In genomic region chr15:17604402-17604801, GRCm38 (mm10) we compare ENCODE assay signal across 17 mouse cellular contexts.
DNase-seq lines count a peak whose midpoint lies in the region; ATAC-seq and TF ChIP-seq lines count a peak whose summit lies in the region.
"Had no signal": no experiment of that assay in that cellular context is flagged by ENCODE, and none has a peak within 500 bp of the region (broad histone marks: within the 10 kb centered on the region; RNA-seq: fewer than 3 reads in every experiment).

No protein-coding gene starts in this region.

- H3K9ac ChIP-seq in heart, adult 2 months (ENCODE audit: low read depth, low read length) = no peak overlapping the region
- H3K9ac ChIP-seq: heart, embryonic 15.5 days; hindbrain, embryonic 13.5 days; limb, embryonic 13.5 days; liver, embryonic 15.5 days had no signal

- TF ChIP-seq POLR2A in heart, adult 2 months (IDR thresholded peaks at IDR 0.05; ENCODE audit: insufficient read depth, low read depth, low read length) = no peak

- H3K4me1 ChIP-seq in heart, adult 2 months (ENCODE audit: control insufficient read depth, insufficient read depth, low read length) = no peaks in the 10 kb centered on the region
- H3K4me1 ChIP-seq: heart, embryonic 15.5 days; hindbrain, embryonic 13.5 days; limb, embryonic 13.5 days; liver, embryonic 15.5 days; midbrain, embryonic 10.5 days had no signal

- no peaks in the 10 kb centered on the region for H3K36me3 ChIP-seq in heart, adult 2 months (ENCODE audit: control insufficient read depth, insufficient read depth, low read length)
- H3K36me3 ChIP-seq: heart, embryonic 15.5 days; hindbrain, embryonic 13.5 days; limb, embryonic 13.5 days; liver, embryonic 15.5 days; midbrain, embryonic 10.5 days had no signal

- ATAC-seq in megakaryocyte-erythroid progenitor cell, adult 5-6 weeks (replicated peaks; ENCODE audit: low FRiP score, low TSS enrichment, poor library complexity, severe bottlenecking) = no peak
- ATAC-seq: CD4-positive, CD25-positive, alpha-beta regulatory T cell, adult 4 months; forebrain, embryonic 14.5 days had no signal

- TF ChIP-seq EP300 in heart, adult 2 months (IDR thresholded peaks at IDR 0.05; ENCODE audit: insufficient read depth, low read depth, low read length) = no peak

- no peak overlapping the region for H3K4me3 ChIP-seq in heart, adult 2 months
- H3K4me3 ChIP-seq: heart, embryonic 15.5 days; hindbrain, embryonic 13.5 days; limb, embryonic 13.5 days; liver, embryonic 15.5 days; midbrain, embryonic 10.5 days had no signal

- TF ChIP-seq CTCF in heart, adult 2 months (IDR thresholded peaks at IDR 0.05) = peak; percentile 29

- WGBS in heart, adult 2 months = 50% methylated on average over 1 of the region's 1 CpGs

- H3K27ac ChIP-seq in heart, adult 2 months = no peak overlapping the region
- H3K27ac ChIP-seq: heart, embryonic 15.5 days; hindbrain, embryonic 13.5 days; limb, embryonic 13.5 days; liver, embryonic 15.5 days; midbrain, embryonic 10.5 days had no signal

- intact Hi-C loops in heart, adult 2 months (cut with DNase I) = no loop called here
- intact Hi-C loops in heart, postnatal 10 days (cut with DNase I) = no loop called here

- H3K79me2 ChIP-seq in heart, adult 2 months (replicated peaks; ENCODE audit: control insufficient read depth, insufficient read depth, low read length) = no peaks in the 10 kb centered on the region

- DNase-seq in heart, adult 2 months = no peak
- no peak for DNase-seq in heart, postnatal 10 days
- DNase-seq in left cerebral cortex, adult 18-20 months (ENCODE audit: low spot score in 2 of 2) = peak; percentile 8
- DNase-seq in left cerebral cortex, adult 8-10 months (ENCODE audit: low spot score in 2 of 2) = no peak
- DNase-seq in testis, postnatal 10 days (ENCODE audit: low spot score) = peak; percentile 46
- DNase-seq in testis, postnatal 14 days (ENCODE audit: low spot score) = no peak
- DNase-seq in neural tube, embryonic 10.5 days (ENCODE audit: extremely low spot score, low spot score) = no peak
- DNase-seq: cerebellum, adult 18-20 months; kidney, adult 11 months had no signal

- no peaks in the 10 kb centered on the region for H3K27me3 ChIP-seq in heart, adult 2 months (ENCODE audit: control insufficient read depth, insufficient read depth, low read length)
- H3K27me3 ChIP-seq: heart, embryonic 15.5 days; hindbrain, embryonic 13.5 days; limb, embryonic 13.5 days; liver, embryonic 15.5 days had no signal

Comparison
In these comparisons a context has a peak if more than half of its experiments do, and no peak if none do; other contexts are left out.
1. DNase-seq: peak in left cerebral cortex, adult 18-20 months (2 of 2) and testis, postnatal 10 days (single experiment); none in heart, adult 2 months (0 of 2), heart, postnatal 10 days (0 of 2), left cerebral cortex, adult 8-10 months (0 of 2), testis, postnatal 14 days (single experiment) and neural tube, embryonic 10.5 days (single experiment).